Mouse (Mus musculus) telencephalon, adult 2 months (tissue): ENCODE measurements around the gene Bst1.

Experiments used
- DNase-seq: peaks from one replicate; pipeline ENCODE4 v3.0.0-alpha.2; 2011; ENCODE audit warnings: low read depth, low spot score

Gene Bst1

DNA sequence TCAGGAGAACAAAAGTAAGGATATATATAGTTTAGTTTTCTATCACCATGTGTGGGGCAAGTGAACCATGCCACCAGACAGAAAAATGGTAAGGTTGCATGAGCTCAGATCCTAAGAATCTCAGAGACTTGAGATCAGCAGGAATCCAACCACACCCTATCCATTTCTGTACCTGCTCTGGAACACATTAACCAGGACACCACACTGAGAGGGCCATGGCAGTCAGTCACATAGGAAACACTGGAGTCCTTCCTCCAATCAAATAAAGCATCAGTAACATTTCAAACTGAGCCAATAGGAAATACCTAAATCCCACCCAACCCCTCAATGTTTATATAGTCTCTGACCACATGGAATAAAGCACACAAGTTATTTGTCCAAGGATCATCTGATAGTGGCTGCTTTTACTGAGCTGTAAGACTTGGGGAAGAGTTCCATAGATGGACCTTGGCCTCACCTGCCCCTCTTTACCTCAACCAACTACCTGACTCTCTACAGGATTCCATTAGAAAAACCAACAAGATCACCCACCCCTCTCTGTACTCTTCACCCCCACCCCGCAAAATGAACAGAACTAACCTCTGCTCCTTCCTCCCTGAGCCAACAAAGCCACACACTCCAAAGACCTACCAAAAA is 8.1 kb upstream of the Bst1 start:
- DNase-seq, result no peak

DNA sequence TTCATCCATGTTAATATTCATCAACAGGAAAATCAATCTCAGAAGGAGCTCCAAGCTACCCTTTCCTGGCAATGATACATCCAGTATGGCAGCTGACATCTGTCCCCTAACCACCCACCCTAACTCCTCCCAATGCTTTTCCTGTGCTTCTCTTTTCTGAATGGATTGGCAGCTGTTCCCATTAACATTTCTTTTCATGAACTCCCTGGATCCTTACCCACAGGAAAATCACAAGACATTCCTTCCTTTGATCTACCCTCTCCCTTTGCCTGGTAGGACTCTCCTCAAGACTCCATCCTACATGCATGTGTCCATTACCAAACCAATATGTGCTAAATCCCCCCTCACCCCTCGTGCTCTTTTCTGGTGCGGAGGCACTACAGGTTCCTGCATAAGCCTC is 4.1 kb upstream of the Bst1 start:
- DNase-seq, result no peak

DNA sequence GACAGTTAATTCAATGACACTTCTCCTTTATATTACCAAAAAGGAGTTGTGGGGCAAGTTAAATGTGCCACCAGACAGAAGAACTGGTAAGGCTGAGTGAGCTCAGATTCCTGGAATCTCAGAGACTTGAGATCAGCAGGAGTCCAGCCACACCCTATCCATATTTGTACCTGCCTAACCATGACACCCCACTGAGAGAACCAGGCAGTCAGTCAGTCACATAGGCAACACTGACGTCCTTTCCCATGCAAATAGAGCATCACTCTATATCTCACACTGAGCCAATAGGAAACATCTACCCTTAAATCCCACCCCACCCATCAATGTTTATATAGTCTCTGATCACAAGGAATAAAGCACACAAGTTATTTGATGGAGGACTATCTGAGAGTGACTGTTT is 2.9 kb upstream of the Bst1 start:
- DNase-seq, result no peak

GRCm38 (mm10) chr5:43820785-43821184 is 2.1 kb downstream of the Bst1 start:
- no peak for DNase-seq

GRCm38 (mm10) chr5:43821538-43821937 is 2.9 kb downstream of the Bst1 start, which contains the start of gene Fbxl5:
Fbxl5 (minus strand) TSS chr5:43821638.
- no peak for DNase-seq

DNA sequence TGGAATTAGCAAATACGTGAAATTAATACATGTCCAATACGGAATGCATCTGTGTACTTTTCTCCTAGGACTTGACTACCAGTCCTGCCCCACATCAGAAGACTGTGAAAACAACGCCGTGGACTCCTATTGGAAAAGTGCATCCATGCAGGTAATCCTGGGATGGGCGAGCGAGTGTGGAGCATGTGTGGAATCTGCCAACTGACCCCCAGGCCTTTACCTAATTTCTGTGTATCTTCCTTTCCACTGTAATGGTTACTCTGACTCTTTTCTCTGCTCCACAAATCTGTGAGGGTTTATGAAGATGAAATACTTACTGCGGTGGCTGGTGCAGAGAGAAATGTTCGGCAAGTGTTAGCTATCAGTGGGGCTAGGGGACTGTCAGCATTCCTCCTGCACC is 3.5 kb downstream of the Bst1 start:
- no peak for DNase-seq

- DNase-seq, result no peak
Observed at GRCm38 (mm10) chr5:43822824-43823223, 4.1 kb downstream of the Bst1 start.

DNA sequence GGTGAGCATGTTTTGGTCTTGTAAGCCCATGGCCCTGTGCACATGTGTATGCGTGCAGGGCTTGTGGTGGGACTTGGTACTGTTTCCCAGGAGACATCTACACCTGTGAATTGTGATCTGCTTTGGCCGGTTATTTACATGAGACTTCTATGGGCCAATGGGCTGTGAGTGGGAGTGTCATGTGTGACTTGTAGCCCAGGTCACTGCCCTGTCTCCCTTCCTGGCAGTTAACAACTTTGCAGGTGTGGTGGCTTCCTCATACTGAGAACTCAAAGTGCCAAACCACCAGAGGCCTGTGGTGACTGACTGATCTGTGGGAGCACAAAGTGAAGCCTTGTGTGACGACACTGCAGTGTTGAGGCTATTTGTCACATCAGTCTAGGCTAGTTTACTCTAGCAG is 5.9 kb downstream of the Bst1 start:
- no peak for DNase-seq

GRCm38 (mm10) chr5:43826883-43827282 is 8.2 kb downstream of the Bst1 start:
- no peak for DNase-seq

DNA sequence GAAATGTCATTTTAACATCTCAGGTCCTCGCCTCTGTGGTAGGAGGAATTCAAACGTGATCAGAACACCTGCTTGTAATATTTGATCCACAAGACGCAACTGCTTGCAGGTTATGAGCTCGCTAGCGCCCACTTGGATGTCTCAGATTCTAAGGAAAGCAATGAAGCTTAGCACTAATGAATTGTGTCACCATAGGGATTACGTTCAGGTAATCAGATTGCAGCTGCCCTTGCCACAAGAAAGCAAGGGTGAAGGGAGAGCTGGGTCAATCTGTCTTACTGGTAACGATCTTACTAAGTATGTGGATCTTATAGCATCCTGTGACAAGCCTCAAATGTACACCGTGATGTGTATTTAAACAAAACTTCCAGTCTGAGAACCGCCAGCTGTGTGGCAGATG is 8.7 kb downstream of the Bst1 start:
- no peak for DNase-seq

- no peak for DNase-seq
Observed at GRCm38 (mm10) chr5:43836590-43836989, 17.9 kb downstream of the Bst1 start.

- no peak for DNase-seq
Observed at GRCm38 (mm10) chr5:43837372-43837771, 18.7 kb downstream of the Bst1 start.

DNA sequence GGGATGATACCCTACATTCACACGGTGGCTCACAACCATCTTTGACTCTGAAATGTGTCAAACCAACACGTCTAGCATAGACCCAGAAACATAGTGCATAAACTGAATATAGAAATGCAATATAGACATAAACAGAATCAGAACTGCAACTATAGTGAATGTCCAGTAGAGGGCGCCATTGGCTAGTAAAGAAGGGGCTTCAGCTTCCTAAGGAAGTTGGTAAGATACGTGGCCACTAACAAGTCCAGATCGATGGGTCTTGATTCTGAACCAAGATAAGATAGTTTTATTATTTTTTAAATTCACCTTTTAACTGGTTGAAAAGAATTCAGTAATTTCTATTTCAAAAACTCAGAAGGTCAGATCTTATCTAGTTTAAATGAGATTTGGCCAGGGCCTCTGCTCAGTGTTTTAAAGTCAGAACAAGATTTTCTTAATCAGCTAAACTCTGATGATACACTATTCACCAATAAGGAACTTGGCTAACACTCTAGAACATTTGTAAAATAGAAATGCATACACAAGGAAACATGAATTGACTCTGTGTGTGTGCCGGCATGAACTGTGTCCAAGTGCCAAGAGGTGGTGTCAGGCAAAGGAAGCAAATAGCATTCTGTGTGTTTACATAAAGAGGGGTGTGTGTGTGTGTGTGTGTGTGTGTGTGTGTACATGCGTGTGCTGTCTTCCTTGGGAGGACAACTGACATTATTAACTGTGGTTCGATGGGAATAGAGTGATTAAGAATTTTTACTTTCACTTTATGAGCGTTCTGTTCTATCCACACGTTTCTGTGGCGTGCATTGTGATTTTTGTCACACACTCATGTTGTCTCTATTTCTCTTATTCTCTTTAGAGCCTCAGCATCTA is 22.7 kb downstream of the Bst1 start:
- peak; percentile 44 for DNase-seq

GRCm38 (mm10) chr5:43842011-43842285 is 23.3 kb downstream of the Bst1 start:
- no peak for DNase-seq

GRCm38 (mm10) chr5:43842576-43843155 is 24.0 kb downstream of the Bst1 start:
- peak; percentile 15 for DNase-seq

DNA sequence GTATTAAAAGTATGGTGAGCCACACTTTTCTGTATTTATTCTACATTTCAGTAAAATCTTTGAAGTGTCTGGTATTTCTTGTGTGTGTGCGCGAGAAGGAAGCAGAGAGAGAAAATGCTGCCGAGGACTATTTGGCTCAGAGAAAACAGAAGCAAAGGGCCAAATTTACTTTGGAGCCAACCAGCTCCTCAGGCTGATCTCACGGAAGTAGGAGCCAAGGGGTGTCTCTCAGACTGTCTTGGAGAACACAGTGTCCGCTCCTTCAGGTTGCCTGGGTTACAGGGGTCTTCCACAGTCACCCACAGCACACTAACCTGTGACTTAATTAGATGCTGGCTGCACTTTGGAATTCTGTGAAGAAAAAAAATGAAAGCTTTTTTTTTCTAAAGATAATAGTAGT is 26.4 kb downstream of the Bst1 start:
- no peak for DNase-seq

- DNase-seq, result no peak
Observed at GRCm38 (mm10) chr5:43845646-43846045, 27.0 kb downstream of the Bst1 start.

GRCm38 (mm10) chr5:43846227-43846626 is 27.5 kb downstream of the Bst1 start:
- no peak for DNase-seq

DNA sequence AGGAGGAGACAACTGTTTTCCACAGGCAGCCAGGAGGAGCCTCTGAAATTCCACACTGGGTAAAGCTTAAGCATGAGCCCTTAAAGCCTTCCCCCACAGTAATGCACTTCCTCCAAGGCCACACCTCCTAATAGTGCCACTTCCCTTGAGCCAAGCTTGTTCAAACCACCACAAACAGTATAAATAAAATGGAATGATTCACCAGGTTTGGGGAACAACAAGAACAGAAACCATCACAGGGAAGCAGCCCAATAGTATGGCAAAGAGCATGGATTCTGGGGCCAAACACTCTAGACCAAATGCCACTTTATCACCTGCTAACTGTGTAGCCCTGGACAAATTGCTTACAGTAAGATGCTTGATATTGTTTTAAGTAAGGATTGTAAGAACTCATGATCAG is 28.9 kb downstream of the Bst1 start:
- no peak for DNase-seq

DNA sequence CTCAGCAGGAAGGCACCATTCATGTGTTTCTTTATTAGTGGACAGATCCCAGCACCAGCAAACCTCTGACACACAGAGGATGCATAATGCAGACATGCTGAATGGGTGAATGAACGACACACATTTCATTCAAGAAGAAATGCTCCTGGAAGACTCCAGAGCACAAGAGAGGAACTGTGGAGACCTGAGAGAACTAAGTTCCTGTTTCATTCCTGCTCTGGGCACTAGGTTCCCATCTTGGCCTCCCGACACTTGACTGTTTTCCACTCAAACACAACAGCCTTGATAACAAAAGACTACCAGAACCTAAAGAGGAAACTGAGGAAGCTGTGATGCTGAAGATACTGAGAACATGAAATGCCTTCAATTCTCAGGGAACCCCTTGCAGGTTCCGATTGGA is 29.6 kb downstream of the Bst1 start:
- no peak for DNase-seq

GRCm38 (mm10) chr5:43853096-43853867 is 34.6 kb downstream of the Bst1 start:
- no peak for DNase-seq

DNA sequence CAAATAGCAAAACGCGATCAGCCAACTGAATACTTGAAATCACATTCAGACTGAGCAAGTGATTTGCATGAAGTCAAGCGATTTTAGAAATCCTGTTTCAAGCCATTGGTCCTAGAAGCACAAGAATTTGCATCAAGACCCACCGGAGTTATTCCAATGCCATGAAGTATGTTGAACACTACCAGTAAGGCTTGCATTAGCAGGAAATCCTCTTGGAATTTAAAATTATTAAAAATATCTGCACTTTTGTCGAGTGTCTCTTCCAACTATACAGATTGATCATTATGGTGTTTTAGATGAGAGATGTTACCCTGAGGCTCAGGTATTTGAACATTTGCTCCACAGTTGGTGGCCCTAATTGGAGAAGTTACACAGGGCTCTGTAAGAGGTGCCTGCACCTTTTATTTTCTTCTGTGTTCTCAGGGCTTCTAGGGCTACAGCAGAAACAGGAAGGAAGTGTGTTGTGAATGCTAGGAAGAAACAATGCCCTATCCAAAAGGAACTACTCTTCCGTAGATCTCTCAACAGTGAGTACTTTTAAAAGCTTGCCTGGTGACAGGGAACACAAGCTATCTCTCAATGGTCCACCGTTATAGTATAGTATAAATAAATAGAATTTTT is 35.3 kb downstream of the Bst1 start:
- DNase-seq, result no peak
